Mouse (Mus musculus) 3134 (cell line): ENCODE data around the gene Aqp2.

Experiments
- DNase-seq: peaks from one replicate; pipeline ENCODE4 v3.0.0-alpha.2; 2011; ENCODE audit warnings: low spot score; ENCODE audit not compliant: insufficient read length; ENCODE audit errors: extremely low read depth

Gene Aqp2

DNA sequence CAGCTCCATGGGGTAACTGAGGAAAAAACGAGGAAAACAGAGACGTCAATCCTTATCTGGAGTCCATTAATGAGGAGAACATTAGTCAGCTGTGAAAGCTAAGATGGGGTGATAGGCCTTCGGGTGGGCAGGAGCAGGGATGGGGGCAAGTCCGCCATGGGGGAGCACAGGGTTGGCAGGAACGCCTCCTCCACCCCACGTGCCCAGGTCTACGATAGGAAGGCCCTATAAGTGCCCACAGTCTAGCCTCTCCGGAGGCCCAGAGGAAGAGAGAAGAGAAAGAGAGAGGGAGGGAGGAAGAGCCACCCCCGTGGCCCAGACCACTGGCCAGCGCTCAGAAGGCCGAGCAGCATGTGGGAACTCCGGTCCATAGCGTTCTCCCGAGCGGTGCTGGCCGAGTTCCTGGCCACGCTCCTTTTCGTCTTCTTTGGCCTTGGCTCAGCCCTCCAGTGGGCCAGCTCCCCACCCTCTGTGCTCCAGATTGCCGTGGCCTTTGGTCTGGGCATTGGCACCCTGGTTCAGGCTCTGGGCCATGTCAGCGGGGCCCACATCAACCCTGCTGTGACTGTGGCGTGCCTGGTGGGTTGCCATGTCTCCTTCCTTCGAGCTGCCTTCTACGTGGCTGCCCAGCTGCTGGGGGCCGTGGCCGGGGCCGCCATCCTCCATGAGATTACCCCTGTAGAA lies at the start of gene Aqp2:
Aqp2 (plus strand) TSS at position 254 of the 684 bp plus-strand sequence.
- DNase-seq, result no peak

DNA sequence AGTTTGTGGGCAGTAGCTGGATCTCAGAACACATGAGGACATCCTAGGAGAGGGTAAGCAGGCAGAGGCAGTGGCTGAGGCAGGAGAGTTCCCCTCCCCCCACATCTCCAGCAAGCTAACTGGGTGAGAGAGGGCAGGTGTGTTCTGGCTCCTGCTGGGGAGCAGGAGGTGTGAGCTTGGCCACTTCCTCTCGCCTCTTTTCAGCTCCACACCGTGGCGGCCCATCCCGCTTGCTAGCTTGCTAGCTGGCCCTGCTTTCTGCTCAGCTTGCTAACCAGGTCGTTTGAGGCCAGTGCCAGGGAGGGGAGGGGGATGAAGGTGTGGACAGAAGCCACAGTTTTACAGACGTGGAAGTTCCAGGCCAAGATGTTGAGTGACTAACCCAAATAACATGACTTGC lies 47.7 kb upstream of the Aqp2 start:
- DNase-seq, result peak; percentile 68

DNA sequence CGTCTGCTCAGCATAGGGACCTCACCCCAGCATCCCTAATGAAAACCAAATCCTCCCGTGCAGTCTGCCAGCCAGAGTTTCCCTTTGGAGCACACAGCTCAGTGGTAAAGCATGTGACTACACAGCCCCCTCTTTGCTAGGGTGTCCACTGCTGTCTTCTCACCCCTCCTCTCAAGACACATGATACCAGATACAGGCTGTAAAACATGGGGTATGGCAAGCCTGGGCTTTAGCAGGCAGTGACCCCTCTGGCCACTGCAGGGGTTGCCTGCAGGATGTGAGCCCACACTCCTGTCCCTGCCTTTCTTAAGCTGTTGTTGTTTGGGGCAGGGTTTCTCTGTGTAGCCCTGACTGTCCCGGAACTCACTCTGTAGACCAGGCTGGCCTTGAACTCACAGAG lies 46.8 kb upstream of the Aqp2 start:
- DNase-seq, result no peak

DNA sequence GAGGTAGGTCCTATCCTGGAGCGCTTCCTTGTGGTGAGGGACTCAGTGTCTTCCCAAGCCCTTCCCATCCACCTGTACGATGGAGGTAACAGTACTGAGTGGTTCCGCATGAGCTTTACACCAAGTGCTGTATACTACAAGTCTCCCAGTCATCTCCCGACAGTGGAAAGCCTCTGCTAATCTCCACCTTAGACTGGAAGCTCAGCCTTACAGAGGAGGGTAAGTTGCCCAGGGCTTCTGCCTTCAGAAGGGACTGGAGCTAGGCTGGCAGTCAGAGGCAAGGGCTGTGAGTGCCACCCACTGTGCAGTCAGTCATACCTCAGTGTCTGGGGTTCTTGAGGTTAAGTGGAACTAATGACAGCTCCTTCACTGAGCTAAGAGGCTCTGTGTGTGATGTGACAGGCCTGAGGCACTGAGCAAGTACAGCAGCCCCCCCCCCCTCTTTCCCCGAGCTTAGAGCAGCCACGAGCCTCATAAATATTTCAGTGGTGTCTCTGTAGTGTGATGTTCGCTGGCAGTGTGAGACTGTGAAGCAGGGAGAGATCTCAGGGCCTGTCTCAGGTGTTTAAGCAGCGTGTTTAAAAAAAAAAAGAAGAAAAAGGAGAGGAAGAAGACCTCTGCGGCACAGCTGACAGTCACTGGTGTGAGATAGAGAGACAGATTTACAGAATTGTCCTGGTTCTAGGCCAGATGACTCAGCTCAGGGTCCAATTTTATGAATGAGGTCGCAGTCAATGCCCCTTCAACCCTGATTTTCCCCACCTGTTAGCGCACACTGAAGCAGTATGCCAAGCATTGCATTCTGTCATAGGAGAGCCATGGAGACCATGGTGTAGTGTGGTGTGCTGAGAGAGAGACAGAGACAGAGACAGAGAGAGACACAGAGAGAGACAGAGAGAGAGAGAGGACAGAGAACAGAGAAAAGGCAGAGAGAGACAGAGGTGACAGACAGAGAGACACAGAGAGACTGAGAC lies 41.7 kb upstream of the Aqp2 start:
- no peak for DNase-seq

DNA sequence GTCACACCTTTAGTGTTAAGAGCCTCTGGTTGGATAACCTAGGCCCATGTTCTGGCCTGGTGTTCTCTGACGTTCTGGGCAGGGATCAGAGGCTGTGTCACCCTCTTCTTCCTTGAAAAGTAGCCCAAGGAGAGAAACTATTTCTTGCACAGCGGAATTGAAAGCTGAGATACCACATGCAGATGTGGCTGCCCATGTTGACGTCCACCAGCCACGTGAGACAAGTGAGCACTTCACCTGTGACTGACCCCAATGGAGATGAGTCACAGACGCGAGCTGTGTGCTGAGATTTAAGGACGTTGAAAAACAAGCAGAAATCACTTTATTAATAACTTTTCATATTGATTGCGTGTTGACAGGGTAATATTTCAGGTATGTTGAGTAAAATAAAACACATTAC lies 39.0 kb upstream of the Aqp2 start:
- no peak for DNase-seq

DNA sequence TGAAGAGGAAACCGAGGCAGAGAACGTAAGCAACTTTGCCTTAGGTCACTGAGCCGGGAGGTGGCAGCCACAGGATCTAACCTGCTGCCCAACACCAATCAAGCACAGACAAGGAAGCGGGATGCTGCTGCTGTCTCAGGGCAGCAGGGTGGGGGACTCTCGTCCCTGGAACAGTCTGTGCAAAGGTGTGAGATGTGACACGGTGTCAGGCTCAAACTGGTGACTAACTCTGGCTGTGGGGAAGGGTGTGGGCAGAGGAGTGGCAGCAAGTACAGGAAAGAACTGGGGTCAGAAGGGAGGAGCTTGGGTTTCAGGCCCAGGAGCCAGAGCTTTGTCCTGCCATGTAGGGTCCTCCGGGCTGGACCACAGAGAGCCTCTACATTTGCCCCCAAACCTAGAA lies 34.8 kb upstream of the Aqp2 start:
- no peak for DNase-seq

DNA sequence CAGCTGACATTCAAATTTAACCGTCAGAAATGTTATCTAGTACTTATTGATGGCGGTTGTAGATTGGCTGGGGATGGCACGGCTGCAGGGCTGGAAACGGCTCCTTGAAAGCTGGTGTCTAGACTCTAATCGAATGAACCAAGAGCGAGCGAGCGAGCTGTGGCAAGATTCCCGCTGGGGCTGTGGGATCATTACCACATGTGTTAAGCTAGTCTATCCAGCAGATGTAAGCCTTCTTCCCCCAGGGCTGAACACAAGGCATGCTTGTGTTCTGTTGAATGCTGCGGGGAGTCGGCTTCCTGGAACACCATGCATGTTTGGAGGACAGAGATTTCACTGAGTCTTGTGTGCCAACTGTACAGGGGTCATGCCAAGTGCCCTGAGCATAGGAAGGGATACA lies 32.3 kb upstream of the Aqp2 start:
- no peak for DNase-seq

DNA sequence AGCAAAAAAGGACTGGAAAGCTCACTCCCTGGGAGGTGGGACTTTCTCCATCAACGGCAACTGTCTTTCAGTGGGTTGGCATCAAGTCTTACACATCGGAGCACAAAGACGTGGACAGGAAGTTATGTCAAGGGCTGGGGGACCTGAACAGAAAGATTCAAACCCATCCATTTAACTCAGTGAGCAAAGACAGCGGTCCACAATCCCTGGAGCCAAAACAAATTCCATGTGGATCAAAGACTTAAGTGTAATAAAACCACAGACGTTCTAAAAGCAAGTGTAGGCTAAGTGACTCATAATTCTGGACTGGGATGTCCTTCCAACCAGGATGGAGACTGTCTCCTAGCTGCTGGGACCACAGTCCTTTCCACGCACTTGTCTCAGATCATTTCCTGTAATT lies 31.1 kb upstream of the Aqp2 start:
- peak; percentile 74 for DNase-seq

DNA sequence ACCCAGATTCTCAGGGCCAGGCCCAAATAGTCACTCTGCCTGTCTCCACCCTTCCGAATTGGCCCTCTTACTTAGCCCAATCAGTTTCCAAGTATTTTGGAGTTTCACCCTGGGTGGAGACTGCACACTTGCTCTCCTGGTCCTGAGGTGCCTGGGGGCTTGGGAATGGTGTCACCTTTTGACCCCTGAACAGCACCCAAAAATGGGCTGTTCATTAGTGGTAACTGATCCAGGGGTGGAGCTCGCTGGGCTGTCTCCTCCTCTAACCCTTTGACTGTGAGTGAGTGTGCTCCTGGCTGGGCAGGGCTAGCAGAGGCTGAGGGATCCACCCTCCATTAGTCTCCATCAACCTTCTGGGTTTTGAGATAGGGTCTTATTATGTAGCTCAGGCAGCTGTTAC lies 29.0 kb upstream of the Aqp2 start:
- DNase-seq, result no peak

DNA sequence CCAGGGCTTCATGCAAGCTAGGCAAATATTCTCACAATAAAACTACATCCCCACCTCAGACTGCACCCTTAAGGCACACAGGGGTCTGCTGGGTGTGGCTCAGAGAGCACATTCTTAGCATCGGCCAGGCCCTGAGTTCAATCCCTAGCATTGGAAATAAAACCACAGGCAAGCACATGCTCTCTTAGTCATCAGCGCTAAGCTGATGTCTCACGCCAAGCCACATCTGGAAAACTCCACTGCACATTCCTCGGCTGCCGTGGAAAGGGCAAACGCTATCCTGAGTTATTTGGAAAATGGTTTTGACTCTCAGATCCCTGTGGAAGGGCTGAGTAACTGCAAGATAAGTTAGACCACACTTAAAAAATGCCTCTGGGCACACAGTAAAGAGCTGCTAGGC lies 25.1 kb upstream of the Aqp2 start:
- DNase-seq, result peak; percentile 85

DNA sequence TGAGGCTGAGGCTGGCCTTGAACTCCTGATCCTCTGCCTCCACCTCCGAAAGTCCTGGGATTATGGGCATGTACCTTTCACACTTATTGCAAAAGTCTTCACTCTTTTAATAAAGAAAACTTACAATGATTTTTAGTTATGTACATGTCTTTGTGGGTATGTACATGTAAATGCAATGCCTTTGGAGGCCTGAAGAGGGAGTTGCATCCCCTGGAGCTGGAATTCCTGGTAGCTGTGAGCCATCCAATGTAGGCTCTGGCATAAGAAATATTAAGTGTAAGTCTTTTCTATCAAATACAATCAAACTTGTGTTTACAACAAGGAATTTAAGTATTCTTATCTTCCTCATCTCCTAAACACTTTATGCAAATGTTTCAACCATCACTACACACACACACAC lies 19.9 kb upstream of the Aqp2 start:
- DNase-seq, result no peak

DNA sequence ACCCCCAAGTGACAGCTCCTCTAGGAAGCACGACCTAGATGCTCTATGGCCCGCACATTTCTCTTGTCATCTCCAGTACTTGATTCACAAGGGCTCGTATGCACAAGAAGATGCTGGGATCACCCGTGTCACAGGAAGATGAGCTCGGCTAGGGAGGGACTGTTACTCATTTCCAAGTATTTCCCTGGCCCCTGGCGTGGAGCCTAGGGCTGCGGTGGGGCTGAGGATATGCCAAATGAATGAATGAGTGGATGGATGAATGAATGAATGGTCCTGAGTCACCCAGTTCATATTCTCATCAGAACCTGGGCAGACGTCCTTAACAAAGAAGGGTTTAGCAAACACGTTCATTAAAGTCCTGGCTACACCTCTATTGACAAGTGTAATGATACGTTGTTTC lies 18.6 kb upstream of the Aqp2 start:
- peak; percentile 39 for DNase-seq

DNA sequence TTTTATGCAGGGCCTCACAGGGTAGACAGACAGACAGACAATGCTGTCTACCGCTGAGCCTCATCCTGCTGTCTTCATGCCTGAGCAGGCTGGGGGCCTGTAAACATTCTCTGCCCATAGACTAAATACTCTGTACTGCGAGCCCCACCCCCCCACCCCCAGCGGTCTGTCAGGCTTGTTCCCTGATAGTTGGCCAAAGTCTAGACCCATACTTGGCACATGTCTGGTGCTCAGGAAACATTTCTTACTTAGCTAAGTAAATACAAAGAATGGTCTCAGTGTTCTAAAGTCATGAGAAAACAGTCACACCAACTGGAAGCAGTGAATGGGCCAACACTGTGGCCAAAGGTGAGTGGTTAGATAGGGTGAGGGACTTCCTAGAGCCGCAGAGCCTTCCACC lies 11.5 kb upstream of the Aqp2 start:
- DNase-seq, result no peak

DNA sequence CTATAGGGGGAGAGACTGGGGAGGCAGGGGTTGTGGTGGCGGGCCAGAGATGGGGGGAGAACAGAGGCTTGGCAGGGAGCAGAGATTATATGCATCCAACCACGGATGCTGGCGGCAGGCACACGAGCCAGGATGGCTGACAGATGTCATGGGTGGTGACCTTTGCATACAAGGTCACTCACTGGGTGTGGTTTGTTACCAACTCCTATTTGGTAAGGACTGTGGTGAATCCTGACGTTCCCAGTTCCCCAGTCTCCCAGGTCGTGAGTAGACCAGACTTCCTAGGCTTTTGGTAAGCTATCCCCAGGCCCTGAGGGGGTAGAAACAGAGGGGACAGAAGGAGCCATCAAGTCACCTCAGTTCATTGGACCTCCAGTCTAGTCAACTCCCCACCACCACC lies 10.2 kb upstream of the Aqp2 start:
- DNase-seq, result no peak

DNA sequence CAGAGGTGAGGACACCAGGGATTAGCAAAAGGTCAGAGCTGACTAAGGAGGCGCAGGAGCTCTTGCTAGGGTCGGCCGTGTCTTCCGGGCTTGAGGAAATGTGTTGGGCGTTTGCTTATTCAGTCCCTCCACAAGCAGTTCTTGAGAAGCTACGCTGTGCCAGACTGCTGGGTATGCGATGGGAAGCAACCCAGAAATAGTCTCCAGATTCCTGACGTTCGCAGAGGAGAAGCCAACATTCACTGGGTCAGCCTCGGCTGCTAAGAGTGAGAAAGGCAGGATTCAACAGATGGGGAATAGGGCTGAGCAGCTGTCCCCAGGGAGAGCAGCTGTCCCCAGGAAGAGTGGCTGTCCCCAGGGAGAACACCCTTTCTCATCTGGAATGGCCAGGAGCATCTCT lies 9.7 kb upstream of the Aqp2 start:
- no peak for DNase-seq

DNA sequence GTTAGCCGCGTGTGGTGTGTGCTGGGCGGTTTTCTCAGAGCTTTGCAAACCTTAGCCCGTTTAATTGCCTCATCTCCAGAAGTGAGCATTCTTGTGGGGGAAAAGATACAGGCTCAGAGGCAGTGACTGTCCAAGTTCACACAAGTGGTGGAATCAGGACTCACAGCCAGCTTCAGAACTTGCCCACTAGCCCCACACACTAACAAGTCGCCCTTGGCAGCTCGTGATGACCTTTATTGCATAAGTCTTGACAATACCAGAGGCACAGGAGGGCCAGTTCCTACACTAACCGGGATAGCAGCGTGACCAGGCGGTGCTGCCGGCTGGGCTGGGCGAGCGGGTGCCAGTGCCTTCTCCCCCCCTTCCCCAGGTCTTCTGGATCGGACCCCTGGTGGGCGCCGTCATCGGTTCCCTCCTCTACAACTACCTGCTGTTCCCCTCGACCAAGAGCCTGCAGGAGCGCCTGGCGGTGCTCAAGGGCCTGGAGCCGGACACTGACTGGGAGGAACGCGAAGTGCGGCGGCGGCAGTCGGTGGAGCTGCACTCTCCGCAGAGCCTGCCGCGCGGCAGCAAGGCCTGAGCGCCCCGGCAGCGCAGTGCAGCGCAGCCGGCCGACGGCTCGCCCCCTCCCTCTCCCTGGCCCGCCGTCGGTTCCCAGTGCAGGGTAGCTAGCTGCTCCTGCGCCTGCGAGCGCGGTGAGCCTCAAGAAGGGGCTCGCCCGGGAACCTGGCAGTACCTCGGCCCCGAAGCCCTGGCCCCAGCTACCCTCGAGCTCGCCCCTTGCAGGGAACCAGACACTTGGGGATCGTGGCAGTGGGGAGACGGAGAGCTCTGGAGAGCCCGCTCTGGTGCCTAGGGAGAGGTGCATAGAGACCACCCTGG lies 4.8 kb downstream of the Aqp2 start:
- peak; percentile 85 for DNase-seq

DNA sequence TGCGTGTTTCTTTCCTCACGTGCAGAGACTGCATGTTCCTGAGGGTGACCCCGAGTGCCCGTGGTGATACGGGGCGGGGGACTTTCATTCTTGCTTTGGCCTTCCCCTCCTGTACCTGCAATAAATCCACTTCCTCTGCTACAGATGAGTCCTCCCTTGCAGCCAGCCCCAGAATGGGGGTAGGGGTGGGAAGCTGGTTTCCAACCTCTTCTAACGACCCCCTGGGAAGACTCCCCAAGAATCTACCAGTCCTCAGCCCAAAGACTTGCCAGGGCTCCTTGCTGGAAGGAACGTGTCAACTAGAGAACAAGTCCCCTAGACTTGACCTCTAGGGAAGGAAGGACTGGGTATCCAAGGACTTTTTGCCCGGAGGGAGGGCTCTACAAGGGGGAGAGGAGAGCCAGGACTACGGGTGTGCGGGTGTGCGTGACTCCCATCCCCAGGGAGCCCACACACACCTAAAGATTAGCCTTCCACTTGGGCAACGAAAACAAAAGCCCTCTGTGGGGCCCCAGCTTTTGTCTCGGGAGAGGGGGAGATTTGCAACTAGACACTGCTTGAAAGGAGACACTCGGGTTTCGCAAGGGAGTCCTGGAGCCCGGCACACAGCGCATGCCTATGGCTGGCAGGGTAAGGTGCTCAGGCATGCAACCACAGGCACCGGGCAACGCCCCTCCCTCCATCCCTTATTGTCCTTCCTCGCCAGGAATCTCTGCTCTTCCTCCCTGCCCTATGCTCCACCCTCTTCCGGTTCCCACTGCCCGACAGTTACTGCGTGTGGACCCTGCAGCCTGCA lies 5.8 kb downstream of the Aqp2 start:
- peak; percentile 91 for DNase-seq

DNA sequence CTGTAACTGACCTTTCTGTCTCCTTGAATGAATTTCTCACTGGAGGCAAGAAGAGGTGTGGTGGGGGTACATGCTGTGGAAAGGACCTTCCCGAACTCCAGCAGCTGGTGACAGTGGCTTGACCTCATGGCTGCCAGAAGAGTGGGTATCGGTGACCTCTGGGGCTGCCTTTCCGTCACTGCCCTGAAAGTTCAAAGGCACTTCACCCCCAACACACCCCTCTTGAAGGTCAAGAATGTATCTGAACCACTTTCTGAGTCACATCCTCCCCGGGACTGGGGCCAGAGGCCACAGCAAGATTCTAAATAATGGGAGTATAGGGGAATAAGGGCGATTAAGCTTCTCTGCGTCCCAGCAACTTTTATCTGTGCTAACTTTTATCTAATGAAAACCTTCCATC lies 6.9 kb downstream of the Aqp2 start:
- DNase-seq, result peak; percentile 82

DNA sequence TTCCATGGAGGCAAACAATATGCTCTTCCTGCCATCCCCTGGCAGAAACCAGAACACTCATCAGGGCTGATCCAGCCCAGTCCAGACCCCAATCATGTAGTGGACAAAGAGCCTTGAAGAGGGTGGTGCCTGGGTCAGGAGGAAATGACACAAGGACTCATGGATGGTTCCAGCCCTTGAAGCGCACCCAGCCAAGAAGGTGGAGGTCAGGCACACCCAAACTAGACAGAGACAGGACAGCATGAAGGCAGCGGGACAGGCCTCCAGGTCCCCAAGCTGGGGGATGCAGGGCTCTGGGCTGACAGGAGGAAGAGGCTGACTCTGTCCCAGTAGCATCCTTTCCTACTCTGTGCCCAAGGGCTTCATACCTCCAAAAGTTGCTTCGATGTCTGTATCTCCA lies 7.7 kb downstream of the Aqp2 start:
- DNase-seq, result peak; percentile 61

DNA sequence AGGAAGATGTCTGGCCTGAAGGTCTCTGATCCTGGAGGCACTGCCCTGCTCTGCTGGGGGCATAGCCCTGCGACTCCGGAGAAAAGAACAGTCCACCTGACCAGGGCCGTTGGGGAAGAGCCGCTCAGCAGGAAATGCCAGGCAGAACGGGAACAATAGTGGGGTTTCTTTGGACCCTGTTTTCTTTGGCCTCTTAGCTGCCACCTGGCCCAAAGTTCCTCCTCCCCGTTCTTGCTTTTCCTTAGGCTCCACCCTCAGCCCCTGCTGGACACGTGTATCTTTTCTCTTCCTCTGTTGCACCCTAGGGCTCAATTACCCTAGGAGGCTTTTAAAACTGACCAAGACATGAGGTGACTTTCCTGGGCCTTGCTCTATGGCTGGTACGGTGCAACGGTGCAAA lies 10.4 kb downstream of the Aqp2 start:
- peak; percentile 72 for DNase-seq
